Mouse (Mus musculus) hindbrain, embryonic 10.5 days (tissue): ENCODE measurements around the gene Ctnnb1. TPM values are rescaled to one million over a fixed set of nuclear protein-coding genes. Genes with fewer than 3 reads are reported as not detected.
A peak's percentile ranks its signal among the peaks of the same experiment; 100 is the strongest.

Experiments used
- DNase-seq: peaks from one replicate; pipeline ENCODE4 v3.0.0-alpha.2; 2017; ENCODE audit warnings: low spot score
- H3K27ac ChIP-seq: fragments of 300-500 bp; sonication (generic); 2 replicates; pipeline ENCODE4 v1.5.1; 2016; ENCODE audit warnings: mild to moderate bottlenecking, moderate library complexity
- H3K27me3 ChIP-seq: fragments of 300-500 bp; sonication (generic); 2 replicates; pipeline ENCODE4 v1.6.1; 2016; ENCODE audit warnings: mild to moderate bottlenecking; ENCODE audit not compliant: poor library complexity, insufficient read depth, severe bottlenecking
- H3K36me3 ChIP-seq: fragments of 300-500 bp; sonication (generic); 2 replicates; pipeline ENCODE4 v1.6.1; 2016; ENCODE audit warnings: mild to moderate bottlenecking, moderate library complexity
- H3K4me1 ChIP-seq: fragments of 300-500 bp; sonication (generic); replicated peaks from 2 replicates; pipeline ENCODE4 v1.6.1; 2016; ENCODE audit warnings: mild to moderate bottlenecking
- H3K4me3 ChIP-seq: fragments of 300-500 bp; sonication (generic); 2 replicates; pipeline ENCODE4 v1.5.1; 2016; ENCODE audit warnings: mild to moderate bottlenecking, moderate library complexity
- H3K9me3 ChIP-seq: fragments of 300-500 bp; sonication (generic); 2 replicates; pipeline ENCODE4 v1.6.1; 2016; ENCODE audit warnings: mild to moderate bottlenecking, moderate library complexity
- WGBS: fragments of 180-500 bp; shearing (Covaris S2); methylation state at CpG from one replicate; pipeline ENCODE4 v1.1.7; 2016; 5-methylcytosine and 5-hydroxymethylcytosine counted together
- polyA plus RNA-seq: library from polyadenylated mRNA; unstranded; fragments of >200 nt; fragmentation: Nextera tagmentation; extraction: Ambion mirVana; gene quantifications from 2 replicates; pipeline ENCODE4 v1.2.1, GENCODE M21; 2016

Ctnnb1 gene
- polyA plus RNA-seq, 1 experiment from 2014 or later: 496 TPM

- Histone ChIP-seq H3K27me3 (no peaks in the 10 kb centered on the region), H3K27ac (peak overlapping the region; percentile 97), H3K9me3 (no peaks in the 10 kb centered on the region), H3K4me1 (peaks cover 46% of the 10 kb centered on the region), H3K36me3 (peaks cover 1% of the 10 kb centered on the region), H3K4me3 (0 out of 2 replicates have a peak overlapping the region, but pooled peaks have one; percentile 76)
- DNase-seq: peak; percentile 21
- WGBS: 34% methylated on average over 6 of the region's 6 CpGs
These were observed 3.4 kb downstream of the Ctnnb1 start for GRCm38 (mm10) chr9:120932371-120932770.

- peaks cover 51% of the 10 kb centered on the region for H3K4me1 ChIP-seq
- WGBS: 4% methylated on average over 76 of the region's 78 CpGs
- peak; percentile 96 for DNase-seq
These were observed 4.0 kb downstream of the Ctnnb1 start for GRCm38 (mm10) chr9:120932797-120933586.

GRCm38 (mm10) chr9:120933587-120933885 is 4.5 kb downstream of the Ctnnb1 start:
- no peaks in the 10 kb centered on the region for H3K27me3 ChIP-seq
- under 1% methylated on average over 52 of the region's 58 CpGs for WGBS
- H3K4me1 ChIP-seq: peaks cover 56% of the 10 kb centered on the region
- DNase-seq: no peak
- peaks cover 13% of the 10 kb centered on the region for H3K36me3 ChIP-seq
- no peaks in the 10 kb centered on the region for H3K9me3 ChIP-seq
- H3K4me3 ChIP-seq: peak overlapping the region; percentile 76
- H3K27ac ChIP-seq: peak overlapping the region; percentile 97

More at GRCm38 (mm10) chr9:120932797-120933586, 4.0 kb downstream of the Ctnnb1 start:
- no peaks in the 10 kb centered on the region for H3K27me3 ChIP-seq
- peak overlapping the region; percentile 76 for H3K4me3 ChIP-seq
- H3K9me3 ChIP-seq: no peaks in the 10 kb centered on the region
- H3K27ac ChIP-seq: peak overlapping the region; percentile 97
- peaks cover 8% of the 10 kb centered on the region for H3K36me3 ChIP-seq

GRCm38 (mm10) chr9:120933886-120934758 is 5.1 kb downstream of the Ctnnb1 start:
- Histone ChIP-seq H3K9me3 (no peaks in the 10 kb centered on the region), H3K27ac (peak overlapping the region; percentile 97), H3K4me1 (peaks cover 56% of the 10 kb centered on the region), H3K4me3 (peak overlapping the region; percentile 76), H3K27me3 (no peaks in the 10 kb centered on the region), H3K36me3 (peaks cover 14% of the 10 kb centered on the region)
- under 1% methylated on average over 57 of the region's 57 CpGs for WGBS
- peak; percentile 82 for DNase-seq

- peak overlapping the region; percentile 76 for H3K4me3 ChIP-seq
- no peaks in the 10 kb centered on the region for H3K9me3 ChIP-seq
- peaks cover 23% of the 10 kb centered on the region for H3K36me3 ChIP-seq
- H3K27ac ChIP-seq: peak overlapping the region; percentile 97
- peaks cover 61% of the 10 kb centered on the region for H3K4me1 ChIP-seq
- H3K27me3 ChIP-seq: no peaks in the 10 kb centered on the region
- WGBS: 17% methylated on average over 14 of the region's 14 CpGs
- DNase-seq: no peak
These were observed 6.0 kb downstream of the Ctnnb1 start for GRCm38 (mm10) chr9:120934821-120935633.

- WGBS: 30% methylated on average over 4 of the region's 4 CpGs
- Histone ChIP-seq H3K4me3 (peak overlapping the region; percentile 76), H3K27ac (no peak overlapping the region), H3K4me1 (peaks cover 66% of the 10 kb centered on the region), H3K27me3 (no peaks in the 10 kb centered on the region), H3K9me3 (no peaks in the 10 kb centered on the region), H3K36me3 (peaks cover 27% of the 10 kb centered on the region)
- DNase-seq: no peak
These were observed 6.6 kb downstream of the Ctnnb1 start for GRCm38 (mm10) chr9:120935634-120935922.

GRCm38 (mm10) chr9:120936351-120936750 is 7.3 kb downstream of the Ctnnb1 start:
- no peaks in the 10 kb centered on the region for H3K27me3 ChIP-seq
- H3K4me1 ChIP-seq: peaks cover 71% of the 10 kb centered on the region
- no peak overlapping the region for H3K27ac ChIP-seq
- DNase-seq: peak; percentile 64
- WGBS: 39% methylated on average over 8 of the region's 8 CpGs
- H3K9me3 ChIP-seq: no peaks in the 10 kb centered on the region
- peaks cover 34% of the 10 kb centered on the region for H3K36me3 ChIP-seq
- H3K4me3 ChIP-seq: peak overlapping the region; percentile 76

- 90% methylated on average over 3 of the region's 3 CpGs for WGBS
These were observed 11.8 kb downstream of the Ctnnb1 start for GRCm38 (mm10) chr9:120940858-120941257.

GRCm38 (mm10) chr9:120943757-120944156 is 14.7 kb downstream of the Ctnnb1 start:
- Histone ChIP-seq H3K27me3 (no peaks in the 10 kb centered on the region), H3K9me3 (no peaks in the 10 kb centered on the region), H3K27ac (no peak overlapping the region), H3K36me3 (peaks cover 43% of the 10 kb centered on the region), H3K4me3 (no peak overlapping the region), H3K4me1 (peaks cover 39% of the 10 kb centered on the region)
- no peak for DNase-seq
- 99% methylated on average over 1 of the region's 1 CpGs for WGBS

More at GRCm38 (mm10) chr9:120940858-120941257, 11.8 kb downstream of the Ctnnb1 start:
- H3K27me3 ChIP-seq: no peaks in the 10 kb centered on the region
- H3K4me3 ChIP-seq: no peak overlapping the region
- H3K36me3 ChIP-seq: peaks cover 54% of the 10 kb centered on the region
- no peak overlapping the region for H3K27ac ChIP-seq
- no peak for DNase-seq
- H3K4me1 ChIP-seq: peaks cover 63% of the 10 kb centered on the region
- no peaks in the 10 kb centered on the region for H3K9me3 ChIP-seq

- Histone ChIP-seq H3K4me1 (peaks cover 38% of the 10 kb centered on the region), H3K36me3 (peaks cover 42% of the 10 kb centered on the region)
- 82% methylated on average over 3 of the region's 3 CpGs for WGBS
These were observed 15.2 kb downstream of the Ctnnb1 start for GRCm38 (mm10) chr9:120944211-120944610.

GRCm38 (mm10) chr9:120946131-120946530 is 17.1 kb downstream of the Ctnnb1 start:
- H3K4me1 ChIP-seq: peaks cover 20% of the 10 kb centered on the region; the same call in 1 of the 2 replicates
- DNase-seq: no peak
- H3K27ac ChIP-seq: no peak overlapping the region
- H3K4me3 ChIP-seq: no peak overlapping the region
- H3K9me3 ChIP-seq: no peaks in the 10 kb centered on the region
- no peaks in the 10 kb centered on the region for H3K27me3 ChIP-seq
- WGBS: 91% methylated on average over 8 of the region's 8 CpGs
- H3K36me3 ChIP-seq: peaks cover 43% of the 10 kb centered on the region

More at GRCm38 (mm10) chr9:120944211-120944610, 15.2 kb downstream of the Ctnnb1 start:
- Histone ChIP-seq H3K27me3 (no peaks in the 10 kb centered on the region), H3K9me3 (no peaks in the 10 kb centered on the region), H3K4me3 (no peak overlapping the region), H3K27ac (no peak overlapping the region)
- no peak for DNase-seq

- Histone ChIP-seq H3K27ac (no peak overlapping the region), H3K36me3 (peaks cover 52% of the 10 kb centered on the region), H3K9me3 (no peaks in the 10 kb centered on the region), H3K27me3 (no peaks in the 10 kb centered on the region), H3K4me3 (no peak overlapping the region), H3K4me1 (peaks cover 9% of the 10 kb centered on the region; the same call in 1 of the 2 replicates)
- DNase-seq: no peak
- 94% methylated on average over 1 of the region's 1 CpGs for WGBS
These were observed 19.8 kb downstream of the Ctnnb1 start for GRCm38 (mm10) chr9:120948832-120949231.
